Mouse (Mus musculus): Measurements from ENCODE around the gene Gm45208.

Gm45208 gene

DNA sequence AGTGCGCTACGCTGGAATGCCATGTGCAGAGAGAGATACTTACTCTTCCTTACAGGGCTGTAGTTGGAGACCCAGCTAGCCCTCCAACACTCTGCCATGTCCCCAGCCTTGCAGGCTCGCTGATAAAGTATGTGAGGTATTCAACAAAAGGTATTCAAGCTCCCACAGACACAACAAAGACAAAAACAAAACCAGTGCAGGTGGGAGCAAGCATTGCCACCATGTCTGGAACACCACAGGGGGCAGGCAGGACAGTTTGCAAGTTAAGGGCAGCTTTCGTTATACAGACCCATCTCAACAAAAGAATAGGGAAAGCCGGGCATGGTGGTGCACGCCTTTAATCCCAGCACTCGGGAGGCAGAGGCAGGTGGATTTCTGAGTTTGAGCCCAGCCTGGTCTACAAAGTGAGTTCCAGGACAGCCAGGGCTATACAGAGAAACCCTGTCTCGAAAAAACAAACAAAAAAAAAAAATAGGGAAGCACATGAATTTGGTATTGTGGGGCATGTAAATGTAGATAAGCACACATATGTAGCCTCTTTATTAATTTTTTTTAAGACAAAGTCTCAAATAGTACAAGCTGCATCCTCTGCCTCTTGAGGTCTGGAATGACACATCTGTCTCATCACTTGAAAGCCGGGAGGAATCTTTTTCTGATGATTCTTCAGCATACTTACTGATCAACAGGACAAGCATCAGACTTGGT lies 53.6 kb downstream of the Gm45208 start:
- DNase-seq = no peak

DNA sequence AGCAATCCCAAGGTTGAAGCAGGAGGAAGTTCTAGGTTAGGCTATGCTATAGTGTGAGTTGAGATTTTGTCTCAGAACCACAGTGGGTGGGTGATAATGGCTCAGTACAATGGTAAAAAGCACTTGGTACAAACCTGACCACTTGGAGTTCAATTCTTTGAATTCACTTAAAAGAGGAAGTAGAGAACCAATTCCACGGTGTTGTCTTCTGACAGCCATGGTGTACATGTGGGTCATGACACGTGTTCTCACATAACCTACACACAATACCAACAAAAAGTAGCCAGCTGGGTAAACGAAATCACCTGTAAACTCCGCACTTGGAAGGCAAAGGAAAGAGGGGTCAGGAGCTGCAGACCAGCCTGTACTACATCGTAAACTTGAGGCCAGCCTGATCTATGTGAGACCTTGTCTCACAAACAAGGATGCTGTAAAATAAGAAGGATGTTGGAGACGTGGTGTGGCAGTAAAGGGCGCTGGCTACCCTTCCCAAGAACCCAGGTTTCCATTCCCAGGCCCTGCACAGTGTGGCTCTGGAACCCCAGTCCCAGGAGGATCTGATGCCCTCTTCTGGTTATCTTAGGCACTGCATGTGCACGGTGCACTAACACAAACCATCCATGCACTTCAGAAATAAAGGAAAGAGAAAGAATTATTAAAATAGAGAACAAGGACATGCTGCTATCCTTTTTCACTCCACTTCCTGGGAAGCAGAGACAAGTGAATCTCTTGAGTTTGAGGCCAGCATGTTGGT lies 54.5 kb downstream of the Gm45208 start:
- DNase-seq = peak; percentile 25 to 39

DNA sequence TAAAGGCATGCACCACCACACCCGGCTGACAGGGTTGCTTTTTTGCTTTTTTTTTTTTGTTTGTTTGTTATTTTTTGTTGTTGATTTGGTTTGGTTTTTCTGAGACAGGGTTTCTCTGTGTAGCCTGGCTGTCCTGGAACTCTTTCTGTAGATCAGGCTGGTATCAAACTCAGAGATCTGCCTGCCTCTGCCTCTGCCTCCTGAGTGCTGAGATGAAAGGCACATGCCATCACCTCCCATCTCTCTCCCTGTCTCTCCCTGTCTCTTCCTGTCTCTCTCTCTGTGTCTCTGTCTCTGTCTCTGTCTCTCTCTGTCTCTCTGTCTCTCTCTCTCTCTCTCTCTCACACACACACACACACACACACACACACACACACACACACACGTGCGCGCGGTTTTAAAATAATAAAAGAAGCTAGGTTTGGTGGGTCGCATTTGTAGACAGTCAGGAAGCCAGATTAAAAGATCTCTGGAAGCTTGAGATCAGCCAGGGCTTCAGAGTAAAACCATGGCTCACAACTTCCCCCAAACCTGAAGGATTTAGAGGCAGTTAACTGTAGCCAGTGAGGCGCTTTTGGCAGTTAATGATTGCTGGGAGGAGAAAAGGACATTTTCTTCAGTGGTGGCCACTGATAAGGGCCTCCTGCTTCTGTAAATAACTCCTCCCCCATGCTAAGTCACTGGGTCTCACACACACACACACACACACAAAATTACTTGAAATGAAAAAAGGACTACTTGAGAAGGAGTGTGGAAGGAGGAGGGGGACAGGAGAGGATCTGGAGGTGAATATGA lies 56.6 kb downstream of the Gm45208 start:
- no peak for DNase-seq

DNA sequence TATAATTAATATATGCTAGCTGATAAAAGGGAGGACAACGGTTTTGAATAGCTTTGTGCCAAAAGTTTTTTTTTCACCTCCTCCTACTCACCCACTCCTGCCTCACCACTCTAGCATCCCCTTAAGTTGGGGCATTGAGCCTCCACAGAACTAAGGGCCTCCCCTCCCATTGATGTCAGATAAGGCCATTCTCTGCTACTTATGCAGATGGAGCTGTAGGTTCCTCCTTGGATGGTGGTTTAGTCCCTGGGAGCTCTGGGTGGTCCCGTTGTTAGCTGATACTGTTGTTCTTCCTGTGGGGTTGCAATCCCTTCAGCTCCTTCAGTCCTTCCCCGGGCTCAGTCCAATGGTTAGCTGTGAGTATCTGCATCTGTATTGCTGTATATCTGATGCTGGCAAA lies 57.2 kb downstream of the Gm45208 start:
- DNase-seq = no peak
